Mouse (Mus musculus) cerebellum, adult 18-20 months (tissue): Measurements from ENCODE around the gene Zfp131.
A peak's percentile ranks its signal among the peaks of the same experiment; 100 is the strongest.
"Not testable (repeated sequence)": the region's sequence is repeated elsewhere in the genome, so short reads cannot be mapped to it uniquely, and the experiment has no call there.

Experiments used
- DNase-seq, 2 experiments: peaks; one replicate each; pipeline ENCODE4 v3.0.0; 2021

Zfp131 gene

GRCm38 (mm10) chr13:119790761-119791579, at the start of gene Zfp131:
TSS of gene Zfp131 (minus strand) at chr13:119790889.
- DNase-seq = peak; percentile 96

GRCm38 (mm10) chr13:119839982-119840381, 49.3 kb upstream of the Zfp131 start:
- not testable (repeated sequence) for DNase-seq

- DNase-seq = peak; percentile 74 to 76
These were observed 47.1 kb upstream of the Zfp131 start for GRCm38 (mm10) chr13:119837719-119838337.

- peak; percentile 24 to 46 for DNase-seq
These were observed 45.7 kb upstream of the Zfp131 start for GRCm38 (mm10) chr13:119836324-119836811.

- DNase-seq = peak; percentile 17 to 24
These were observed 44.8 kb upstream of the Zfp131 start, which contains the start of gene D13Ertd608e for GRCm38 (mm10) chr13:119835320-119836056. TSS of gene D13Ertd608e (plus strand) at chr13:119836006.

GRCm38 (mm10) chr13:119830116-119830515, 39.4 kb upstream of the Zfp131 start, which contains the start of gene AF067063:
TSS of gene AF067063 (minus strand) at chr13:119830216.
- DNase-seq = not testable (repeated sequence)

GRCm38 (mm10) chr13:119817579-119818206, 27.0 kb upstream of the Zfp131 start:
- DNase-seq = no peak

GRCm38 (mm10) chr13:119816798-119817197, 26.1 kb upstream of the Zfp131 start:
- DNase-seq = no peak

- DNase-seq = no peak
These were observed 19.3 kb upstream of the Zfp131 start for GRCm38 (mm10) chr13:119810031-119810430.

- no peak for DNase-seq
These were observed 18.2 kb upstream of the Zfp131 start for GRCm38 (mm10) chr13:119808937-119809336.

- DNase-seq = no peak
These were observed 7.0 kb upstream of the Zfp131 start for GRCm38 (mm10) chr13:119797656-119798055.

- DNase-seq = no peak
These were observed 2.2 kb upstream of the Zfp131 start for GRCm38 (mm10) chr13:119792791-119793404.

- DNase-seq = peak in 1 of 2 experiments; percentile 15
These were observed 969 bp upstream of the Zfp131 start for GRCm38 (mm10) chr13:119791580-119792135.

- peak; percentile 67 to 83 for DNase-seq
These were observed 605 bp downstream of the Zfp131 start for GRCm38 (mm10) chr13:119789851-119790717.

- DNase-seq = no peak
These were observed 7.1 kb downstream of the Zfp131 start for GRCm38 (mm10) chr13:119783581-119783980.

GRCm38 (mm10) chr13:119768541-119768940, 22.1 kb downstream of the Zfp131 start:
- no peak for DNase-seq

- DNase-seq = no peak
These were observed 24.2 kb downstream of the Zfp131 start for GRCm38 (mm10) chr13:119766480-119766879.

- DNase-seq = no peak
These were observed 33.9 kb downstream of the Zfp131 start for GRCm38 (mm10) chr13:119756831-119757230.

GRCm38 (mm10) chr13:119755681-119756471, 34.8 kb downstream of the Zfp131 start, which contains the start of gene Nim1k:
TSS of gene Nim1k (minus strand) at chr13:119755882.
- peak; percentile 83 to 91 for DNase-seq

- peak in 1 of 2 experiments; percentile 57 for DNase-seq
These were observed 35.5 kb downstream of the Zfp131 start for GRCm38 (mm10) chr13:119755141-119755547.
